Mouse (Mus musculus) C2C12 (cell line): ENCODE results near the gene Rbfox3.

ENCODE experiments used
- CEBPB ChIP-seq: IDR thresholded peaks from one replicate; pipeline ENCODE4 v1.6.1; 2011; ENCODE audit warnings: low read depth, mild to moderate bottlenecking, control low read depth, moderate library complexity
- CTCF ChIP-seq: IDR thresholded peaks from one replicate; pipeline ENCODE4 v1.5.1; 2011; ENCODE audit not compliant: control insufficient read depth, insufficient read depth, insufficient read length
- FOSL1 ChIP-seq: IDR thresholded peaks from one replicate; pipeline ENCODE4 v1.8.0; 2011; ENCODE audit warnings: mild to moderate bottlenecking, low read length; ENCODE audit not compliant: poor library complexity, insufficient read depth, severe bottlenecking
- MAX ChIP-seq: IDR thresholded peaks from one replicate; pipeline ENCODE4 v1.6.1; 2011; ENCODE audit warnings: mild to moderate bottlenecking, control low read depth

DNA sequence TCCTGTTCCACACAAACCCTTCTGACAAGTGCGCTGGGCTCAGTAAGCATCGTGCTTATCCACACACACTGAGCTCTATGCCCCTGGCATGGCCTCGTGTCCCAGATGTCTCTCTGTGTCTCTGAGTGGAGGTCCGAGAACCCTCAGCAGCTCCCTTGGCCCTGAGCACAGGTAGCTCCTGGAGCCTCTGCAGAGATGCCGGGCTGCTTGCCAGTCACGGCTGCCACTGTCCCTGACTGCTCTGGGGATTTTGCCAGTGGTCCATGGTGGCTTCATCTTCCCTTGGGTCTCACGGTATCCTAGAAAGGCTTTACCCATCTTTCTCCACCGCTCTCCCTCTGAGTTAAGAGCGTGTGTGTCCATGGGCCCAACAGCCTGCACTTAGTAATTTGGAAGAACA, 199.3 kb downstream of the Rbfox3 start:
- TF ChIP-seq CTCF (no peak), CEBPB (no peak), MAX (no peak), FOSL1 (no peak)
